Mouse (Mus musculus) lung, postnatal 4 days (tissue): Measurements from ENCODE around the gene H3f3b.

ENCODE experiments used
- DNase-seq, 2 experiments: peaks; one replicate each; pipeline ENCODE4 v3.0.0; 2021

H3f3b gene

DNA sequence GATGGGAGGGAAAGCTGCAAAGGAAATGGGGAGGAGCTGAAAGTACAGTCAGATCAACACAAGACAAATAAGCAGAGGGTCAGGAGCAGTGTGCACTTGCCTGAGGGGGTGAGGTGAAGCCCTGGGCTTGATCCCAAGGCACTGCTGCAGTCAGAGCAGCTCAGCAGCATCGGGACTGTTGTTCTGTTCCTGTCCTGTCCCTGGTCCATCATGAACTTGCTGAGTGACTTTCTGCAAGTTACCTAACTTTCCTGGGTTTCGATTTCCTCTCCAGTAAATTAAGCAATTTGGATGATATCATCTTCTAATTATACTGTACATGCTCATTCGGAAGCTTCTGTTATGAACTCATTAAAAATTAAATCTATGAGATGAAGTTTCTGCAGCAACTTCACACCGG is at the start of gene H3f3b:
Gene H3f3b (minus strand): TSS at position 207 of the 400 bp plus-strand sequence.
- DNase-seq: no peak

DNA sequence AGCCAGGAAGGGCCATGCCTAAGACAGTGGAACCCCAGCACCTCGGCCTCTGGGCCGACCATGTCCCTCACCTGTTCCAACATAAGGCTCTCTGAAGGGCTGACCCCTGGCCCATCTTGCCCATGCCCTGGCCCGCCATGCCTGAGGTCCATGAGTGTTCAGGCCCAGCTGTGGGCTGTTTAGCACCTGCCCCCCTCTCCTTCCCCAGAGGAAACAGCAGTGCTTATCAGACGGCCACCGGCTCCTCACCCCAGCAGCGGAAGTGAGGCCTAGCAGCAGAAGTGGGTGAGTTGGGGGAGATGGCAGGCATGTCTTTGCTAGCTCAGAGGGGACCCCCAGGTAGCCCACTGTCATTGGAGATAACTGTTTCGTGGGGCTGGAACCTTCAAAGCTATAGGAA is 49.1 kb upstream of the H3f3b start:
- no peak for DNase-seq

DNA sequence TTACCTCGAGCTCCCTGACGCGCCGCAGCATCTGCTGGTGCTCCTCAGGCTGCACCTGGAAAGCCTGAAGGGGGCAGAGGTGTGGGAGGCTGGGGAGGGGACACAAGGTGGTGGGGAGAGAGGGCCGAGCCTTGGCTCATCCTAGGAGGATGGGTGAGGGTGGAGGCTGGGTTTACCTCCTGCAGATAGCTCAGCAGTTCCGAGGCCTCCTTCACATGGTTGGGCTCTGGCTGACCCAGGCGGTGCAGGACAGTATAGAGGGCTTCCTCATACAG is 48.4 kb upstream of the H3f3b start:
- DNase-seq: no peak

DNA sequence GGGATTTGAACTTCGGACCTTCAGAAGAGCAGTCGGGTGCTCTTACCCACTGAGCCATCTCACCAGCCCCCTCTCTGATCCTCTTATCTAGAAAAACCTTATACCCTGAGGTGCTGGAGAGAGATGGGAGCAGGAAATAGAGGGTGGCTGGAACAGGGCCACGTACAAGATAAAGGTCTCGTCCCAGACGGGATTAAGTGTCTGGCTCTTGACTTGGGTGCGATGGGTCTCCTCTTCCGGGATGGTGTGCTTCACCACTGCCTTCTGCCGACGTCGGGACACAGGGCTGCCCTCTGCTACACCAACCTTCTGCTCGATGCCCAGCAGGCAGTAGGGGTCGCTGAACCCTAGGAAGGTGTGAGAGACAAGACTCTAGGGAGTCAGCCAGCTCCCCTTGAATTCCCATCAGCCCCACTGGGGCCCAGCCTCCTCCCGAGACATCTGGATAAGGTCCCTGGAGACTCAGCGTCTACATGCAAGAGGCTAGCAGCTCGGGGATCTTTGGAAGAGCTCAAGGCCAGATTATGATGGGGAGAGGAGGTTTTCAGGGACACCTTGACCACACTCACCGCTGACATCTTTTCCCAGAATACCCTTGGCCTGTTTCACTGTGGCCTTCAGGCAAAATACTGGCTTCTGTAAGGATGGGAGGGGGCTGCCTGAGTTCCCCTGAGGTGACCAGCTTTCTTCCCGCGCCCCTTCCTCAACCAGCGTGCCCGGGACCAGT is 47.9 kb upstream of the H3f3b start:
- no peak for DNase-seq

DNA sequence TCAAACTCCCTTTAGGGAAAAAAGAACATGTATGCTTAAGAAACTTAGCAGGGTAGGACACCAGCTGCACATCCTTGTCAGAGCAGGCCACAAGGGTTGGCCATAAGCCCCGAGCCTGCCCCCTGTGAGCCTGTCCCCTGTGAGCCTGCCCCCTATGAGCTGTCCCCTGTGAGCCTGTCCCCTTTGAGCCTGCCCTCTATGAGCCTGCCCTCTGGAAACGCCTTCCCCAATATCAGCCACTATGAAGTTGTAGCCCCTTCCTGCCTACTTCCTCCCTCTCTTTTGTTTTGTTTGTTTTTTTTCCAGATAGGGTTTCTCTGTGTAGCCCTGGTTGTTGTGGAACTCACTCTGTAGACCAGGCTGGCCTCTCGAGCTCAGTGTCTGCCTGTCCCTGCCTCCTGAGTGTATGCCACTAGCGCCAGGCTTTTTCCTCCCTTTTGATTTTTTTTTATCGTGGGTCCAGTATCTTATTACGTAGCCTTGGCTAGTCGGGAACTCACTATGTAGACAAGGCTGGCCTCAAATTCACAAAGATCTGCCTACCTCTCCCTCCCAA is 46.8 kb upstream of the H3f3b start:
- DNase-seq: no peak

DNA sequence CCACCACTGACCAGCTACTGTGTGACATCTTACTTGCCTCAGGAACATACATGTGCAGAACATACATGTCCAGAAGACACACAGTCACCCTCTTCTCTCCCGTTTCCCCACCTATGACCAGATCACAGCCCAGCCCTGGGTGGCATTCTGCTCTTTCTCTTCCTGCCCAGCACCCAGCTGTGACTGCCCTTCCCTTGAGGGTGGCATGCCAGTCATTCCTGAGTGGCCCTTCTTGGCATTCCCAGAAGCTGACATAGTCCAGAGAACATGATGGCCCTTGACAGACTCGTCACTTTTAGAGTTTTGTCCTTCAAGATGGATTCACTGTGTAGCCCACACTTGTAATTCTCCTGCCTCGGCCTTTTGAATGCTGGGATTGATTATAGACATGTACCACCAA is 44.8 kb upstream of the H3f3b start:
- peak; percentile 53 to 74 for DNase-seq

DNA sequence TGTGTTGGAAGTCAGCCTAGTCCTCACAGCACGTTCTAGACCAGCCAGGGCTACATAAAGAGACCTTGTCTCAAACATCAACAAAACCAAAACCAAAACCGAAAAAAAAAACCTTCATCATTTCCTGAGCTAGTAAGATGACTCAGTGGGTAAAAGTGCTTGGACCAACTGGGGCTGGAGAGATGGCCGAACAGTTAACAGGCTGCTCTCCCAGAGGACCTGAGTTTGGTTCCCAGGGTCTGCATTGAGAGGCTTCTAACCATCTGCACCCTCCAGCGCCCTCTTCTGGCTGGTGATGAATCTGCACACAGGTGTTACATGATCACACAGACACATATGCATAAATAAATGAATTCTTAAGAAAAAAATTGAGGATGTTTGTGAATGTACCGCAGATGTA is 43.7 kb upstream of the H3f3b start:
- peak in 1 of 2 experiments; percentile 52 for DNase-seq

DNA sequence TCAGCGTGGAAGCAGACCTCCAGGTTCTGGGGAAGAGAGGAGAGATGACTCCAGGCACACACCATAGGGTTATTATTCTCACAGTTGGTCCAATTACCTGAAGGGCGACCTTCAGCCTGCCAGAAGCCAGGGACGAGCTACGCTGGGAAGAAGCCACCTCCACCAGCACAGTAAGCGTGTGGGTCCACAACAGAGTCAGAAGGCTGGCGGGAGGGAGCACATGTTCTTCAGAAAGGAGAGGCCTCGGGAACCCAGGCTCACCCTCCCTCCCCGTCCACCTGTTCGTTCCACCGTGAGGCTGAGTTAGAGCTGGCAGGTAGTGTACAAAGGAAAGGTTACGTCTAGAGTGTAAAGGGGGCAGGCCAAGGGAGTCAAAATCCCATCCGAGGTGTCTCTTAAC is 37.6 kb upstream of the H3f3b start:
- DNase-seq: no peak

DNA sequence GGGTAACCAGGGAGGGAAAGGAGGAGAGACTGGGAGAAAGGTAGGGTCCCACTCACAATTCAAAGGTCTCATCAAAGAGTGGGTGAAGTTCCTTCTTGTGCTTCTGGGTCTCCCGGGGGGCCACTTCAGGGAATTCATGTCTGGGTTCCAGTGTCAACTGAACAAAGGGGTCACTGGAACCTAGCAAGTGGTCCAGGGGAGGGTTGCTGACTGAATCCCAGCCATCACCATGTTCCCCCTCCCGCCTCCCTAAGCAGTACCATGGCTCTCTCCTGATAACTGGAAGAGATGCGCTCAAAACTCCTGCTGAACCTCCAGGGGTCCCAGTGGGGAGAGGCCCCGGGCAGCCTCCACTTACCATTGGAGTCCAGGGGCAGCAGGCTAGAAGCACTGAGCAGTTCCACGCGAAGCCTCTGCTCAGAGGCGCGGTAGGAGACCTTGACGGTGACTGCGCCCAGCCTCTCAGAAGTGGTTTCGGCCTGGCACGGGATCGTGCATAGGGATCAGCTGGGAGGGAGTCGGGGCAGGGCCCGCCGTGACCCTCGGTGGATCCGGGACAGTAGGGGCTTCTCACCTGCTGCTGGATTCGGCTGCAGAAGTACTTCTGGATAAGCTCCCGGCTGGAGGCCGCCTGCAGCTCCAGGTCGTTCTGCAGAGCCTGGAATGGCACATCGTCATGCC is 36.6 kb upstream of the H3f3b start:
- no peak for DNase-seq

DNA sequence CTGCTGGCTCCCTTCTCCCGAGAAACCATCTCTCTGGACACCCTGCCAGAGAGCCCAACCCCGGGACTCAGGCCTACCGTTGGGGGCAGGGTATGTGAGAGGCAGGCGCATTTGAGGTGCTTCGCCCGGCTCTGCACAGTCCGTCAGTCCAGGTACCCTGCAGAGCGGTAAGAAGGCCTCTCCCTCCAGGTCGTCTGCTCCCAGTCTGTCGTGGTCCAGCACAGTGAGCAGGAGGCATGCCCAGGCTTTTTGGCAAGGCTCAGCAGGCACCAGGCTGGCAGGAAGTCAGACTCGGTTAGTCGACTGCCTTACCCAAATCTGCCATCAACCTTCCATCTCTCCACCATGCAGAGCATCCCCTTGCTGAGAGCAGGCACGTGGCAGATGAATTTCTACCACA is 35.8 kb upstream of the H3f3b start:
- no peak for DNase-seq

DNA sequence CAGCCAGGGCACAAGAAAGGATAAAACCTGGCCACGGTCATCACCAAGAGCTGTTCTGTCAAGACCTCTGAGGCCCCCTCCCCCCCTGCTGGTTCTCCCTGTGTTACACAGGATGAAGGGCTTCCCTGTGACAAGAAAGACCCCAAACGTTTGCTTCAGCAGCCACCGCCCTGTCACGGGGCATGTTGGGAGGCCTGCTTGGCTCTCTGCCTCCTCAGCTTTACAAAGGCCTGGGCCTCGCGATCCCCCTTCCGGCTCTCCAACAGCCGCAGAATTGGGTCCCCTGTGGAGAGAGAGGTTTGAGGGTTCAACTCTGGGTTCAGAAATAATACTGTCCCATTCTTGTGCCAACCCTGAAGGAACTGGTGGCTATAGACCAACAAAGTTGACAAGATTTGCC is 34.8 kb upstream of the H3f3b start:
- no peak for DNase-seq

DNA sequence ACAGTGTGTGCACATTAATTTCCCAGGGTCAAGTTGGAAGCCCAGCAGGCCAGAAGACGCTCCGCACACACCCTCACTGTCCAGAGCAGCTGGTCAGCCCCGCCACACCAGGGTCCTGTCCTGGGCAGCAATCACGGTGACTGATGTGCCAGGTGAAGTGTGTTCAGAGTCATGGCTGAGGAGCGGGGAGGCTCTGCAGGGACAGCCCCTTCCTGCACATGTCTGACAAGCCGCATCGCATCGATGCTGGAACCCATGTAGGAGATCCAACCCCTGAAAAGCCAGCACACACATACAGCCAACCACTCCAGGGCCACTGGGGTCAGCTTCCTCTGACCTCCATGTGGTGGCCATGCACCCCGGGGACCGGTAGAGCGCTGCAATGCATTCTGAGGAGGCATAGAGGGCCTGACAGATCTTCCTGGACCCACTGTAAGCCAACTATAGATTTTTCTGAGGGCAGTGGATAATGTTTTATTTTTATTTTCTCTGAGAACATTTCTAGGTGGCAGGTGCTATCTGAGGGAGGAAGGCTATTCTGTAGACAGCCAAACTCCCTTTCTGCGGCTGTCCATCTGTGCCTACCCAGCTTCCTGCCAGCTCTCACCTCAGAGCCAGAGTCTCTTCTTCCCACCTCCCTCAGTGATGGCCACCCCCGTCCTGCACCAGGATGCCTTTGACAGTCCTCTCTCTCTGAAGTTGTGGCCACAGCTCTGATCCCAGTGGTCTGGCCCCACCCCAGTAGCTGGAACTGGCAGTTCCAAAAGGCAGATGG is 34.1 kb upstream of the H3f3b start:
- no peak for DNase-seq

DNA sequence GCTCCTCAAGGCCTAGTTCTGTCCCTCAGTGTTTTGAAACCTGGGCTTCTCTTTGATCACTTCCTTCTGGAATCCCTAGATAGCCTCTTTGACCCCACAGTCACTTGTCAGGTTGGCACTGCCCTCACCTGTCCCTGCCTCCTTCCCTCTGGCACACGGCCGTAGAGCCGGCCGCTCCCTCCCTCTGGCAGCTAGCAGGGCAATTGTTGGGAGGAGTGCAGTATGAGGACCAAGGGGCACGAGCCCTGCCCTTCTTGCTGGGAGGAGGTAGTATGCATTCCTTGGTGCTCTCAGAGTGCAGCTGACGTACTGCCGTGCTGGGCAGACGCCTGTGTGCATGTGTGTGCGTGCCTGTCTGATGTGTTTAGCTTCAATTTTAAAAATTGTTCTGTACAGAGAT is 32.8 kb upstream of the H3f3b start:
- peak; percentile 72 to 89 for DNase-seq

DNA sequence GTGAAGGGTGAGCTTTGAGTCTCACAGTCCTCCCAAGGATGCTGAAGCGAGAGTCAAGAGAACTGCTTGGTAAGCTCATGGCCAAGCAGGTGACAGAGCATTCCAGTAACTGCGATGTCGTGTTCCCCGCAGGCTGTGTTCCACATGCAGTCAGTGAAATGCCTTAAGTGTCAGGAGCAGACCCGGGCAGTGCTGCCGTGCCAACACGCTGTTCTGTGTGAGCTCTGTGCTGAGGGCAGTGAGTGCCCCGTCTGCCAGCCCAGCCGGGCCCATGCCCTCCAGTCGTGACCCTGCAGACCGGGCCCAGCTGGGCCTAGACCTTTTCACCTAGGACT is 31.9 kb upstream of the H3f3b start:
- DNase-seq: no peak

DNA sequence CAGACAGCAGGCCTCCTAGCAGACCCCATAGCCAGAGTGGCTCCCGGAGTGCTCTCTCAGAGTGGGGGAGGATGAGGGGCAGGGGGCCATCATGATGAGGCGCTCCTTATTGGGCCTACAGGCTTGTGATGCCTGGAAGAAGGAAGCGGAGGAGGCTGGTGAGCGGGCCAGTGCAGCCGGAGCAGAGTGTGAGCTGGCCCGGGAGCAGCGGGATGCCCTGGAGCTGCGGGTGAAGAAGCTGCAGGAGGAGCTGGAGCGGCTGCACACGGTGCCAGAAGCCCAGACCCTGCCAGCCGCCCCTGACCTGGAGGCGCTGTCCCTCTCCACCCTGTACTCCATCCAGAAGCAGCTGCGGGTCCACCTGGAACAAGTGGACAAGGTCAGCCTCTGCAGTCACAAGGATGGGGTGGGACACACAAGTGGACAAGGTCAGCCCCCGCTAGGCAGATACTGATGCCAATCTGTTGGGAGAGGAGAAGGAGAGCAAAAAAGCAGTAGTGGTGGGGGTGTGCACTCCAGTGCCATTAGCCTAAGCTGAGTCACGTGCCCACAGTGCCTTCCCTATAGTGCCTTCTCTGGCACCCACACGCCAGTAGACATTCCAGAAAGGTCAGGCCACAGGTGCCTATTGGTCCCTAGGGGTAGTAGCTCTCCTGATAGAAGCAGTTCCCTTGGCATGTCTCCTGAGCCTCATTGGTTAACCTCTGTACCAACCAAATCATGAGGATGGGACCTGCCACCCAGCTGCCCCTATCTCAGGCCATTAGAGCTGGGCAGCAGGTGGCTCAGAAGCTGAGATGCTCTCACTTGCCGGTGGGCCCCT is 31.3 kb upstream of the H3f3b start:
- DNase-seq: no peak

DNA sequence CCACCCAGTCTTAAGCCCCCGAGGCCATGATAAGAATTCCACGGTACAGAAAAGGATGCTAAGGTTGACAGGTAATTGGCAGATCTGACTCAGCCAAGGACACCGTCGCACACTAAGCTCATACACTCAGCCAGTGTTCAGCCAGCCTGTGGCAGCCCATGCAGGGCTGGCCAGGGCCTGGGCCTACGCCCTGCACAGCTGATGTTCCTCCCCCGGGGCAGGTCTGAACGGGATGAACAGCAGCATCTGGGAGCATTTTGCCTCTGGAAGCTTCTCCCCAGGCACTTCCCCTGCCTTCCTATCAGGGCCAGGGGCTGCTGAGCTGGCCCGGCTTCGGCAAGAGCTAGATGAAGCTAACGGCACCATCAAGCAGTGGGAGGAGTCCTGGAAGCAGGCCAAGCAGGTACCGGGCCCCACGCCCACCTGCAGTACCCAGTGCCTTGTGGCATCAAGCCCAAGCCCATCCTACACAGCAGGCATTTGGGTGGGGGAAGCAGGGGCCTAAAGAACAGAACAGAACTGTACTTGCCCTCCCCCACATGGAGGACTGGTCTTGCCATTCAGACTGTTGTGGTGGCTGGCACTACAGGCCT is 30.4 kb upstream of the H3f3b start:
- no peak for DNase-seq

DNA sequence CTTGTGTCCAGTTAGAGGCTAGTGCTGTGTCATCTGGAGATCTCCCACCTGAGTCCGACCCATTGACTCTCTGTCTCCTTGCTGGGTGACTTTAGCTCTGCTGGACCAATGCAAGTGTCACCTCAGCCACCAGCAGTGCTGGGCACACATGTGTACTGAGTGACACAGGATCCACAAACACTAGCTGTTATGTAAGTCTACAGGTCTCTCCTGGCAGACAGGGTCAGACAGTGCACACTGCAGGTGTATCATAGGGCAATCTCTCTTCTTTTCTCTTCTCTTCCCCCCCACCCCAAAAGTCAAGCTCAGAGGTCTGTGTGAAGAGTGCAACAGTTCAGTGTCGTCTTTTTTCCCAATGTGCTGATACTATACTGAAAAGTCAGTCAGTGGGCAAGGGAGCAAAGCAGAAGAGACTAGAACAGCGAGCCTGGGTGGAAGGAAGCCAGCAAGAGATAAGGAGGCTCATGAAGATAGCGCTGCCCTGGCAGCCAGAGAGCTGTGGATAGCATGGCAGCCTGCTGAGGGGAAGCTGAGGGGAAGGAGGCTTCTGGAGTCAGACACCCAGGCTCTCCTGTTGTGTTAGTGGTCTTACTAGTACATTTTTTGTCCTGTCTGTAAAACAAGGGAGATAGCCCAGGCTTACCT is 29.6 kb upstream of the H3f3b start:
- no peak for DNase-seq

DNA sequence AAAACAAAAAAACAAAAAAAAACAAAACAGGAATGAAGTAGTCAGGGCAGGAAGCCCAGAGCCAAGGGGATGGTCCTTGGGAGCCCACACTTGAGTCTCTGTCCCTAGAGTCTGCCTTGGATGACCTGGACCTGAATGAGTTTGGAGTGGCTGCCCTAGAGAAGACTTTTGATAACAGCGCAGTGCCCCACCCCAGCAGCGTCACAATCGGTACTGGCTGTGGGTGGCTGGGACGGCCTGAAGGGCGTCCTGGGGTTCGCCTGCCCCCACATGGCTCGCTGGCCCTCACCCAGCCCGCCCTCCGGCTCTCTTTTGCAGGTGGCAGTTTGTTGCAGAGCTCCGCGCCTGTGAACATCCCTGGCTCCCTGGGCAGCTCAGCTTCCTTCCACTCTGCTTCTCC is 28.1 kb upstream of the H3f3b start:
- no peak for DNase-seq

DNA sequence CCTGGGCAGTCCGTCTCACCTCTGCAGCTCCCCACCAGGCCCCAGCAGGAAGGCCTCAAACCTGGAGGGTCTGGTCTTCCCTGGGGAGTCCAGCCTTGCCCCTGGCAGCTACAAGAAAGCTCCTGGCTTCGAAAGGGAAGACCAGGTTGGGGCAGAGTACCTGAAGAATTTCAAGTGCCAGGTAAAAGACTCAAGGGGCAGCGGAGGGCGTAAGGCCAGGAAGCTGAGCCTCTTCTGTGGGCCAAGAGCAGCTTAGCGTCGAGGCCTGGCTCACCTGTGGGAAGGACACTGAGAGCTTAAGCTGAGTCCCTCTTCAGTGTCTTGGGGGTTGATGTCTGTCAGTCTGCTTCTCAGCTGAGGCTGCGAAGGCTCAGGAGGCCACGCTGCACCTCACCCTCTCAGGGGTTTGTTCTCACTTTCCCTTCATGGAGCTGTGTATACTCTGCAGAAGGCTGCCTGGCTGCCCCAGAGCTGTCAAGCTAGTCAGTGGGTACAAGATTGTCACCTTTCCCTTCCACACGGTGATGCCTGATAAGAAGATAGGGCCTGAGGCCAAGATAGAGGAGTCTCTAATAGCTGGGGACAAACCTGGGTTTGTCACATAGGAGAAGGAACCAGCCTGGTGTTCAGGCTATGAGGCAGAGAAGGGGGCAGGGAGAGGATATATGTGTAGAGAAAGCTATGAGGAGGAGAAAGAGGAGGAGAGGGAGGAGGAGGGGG is 25.9 kb upstream of the H3f3b start:
- peak; percentile 72 to 86 for DNase-seq

DNA sequence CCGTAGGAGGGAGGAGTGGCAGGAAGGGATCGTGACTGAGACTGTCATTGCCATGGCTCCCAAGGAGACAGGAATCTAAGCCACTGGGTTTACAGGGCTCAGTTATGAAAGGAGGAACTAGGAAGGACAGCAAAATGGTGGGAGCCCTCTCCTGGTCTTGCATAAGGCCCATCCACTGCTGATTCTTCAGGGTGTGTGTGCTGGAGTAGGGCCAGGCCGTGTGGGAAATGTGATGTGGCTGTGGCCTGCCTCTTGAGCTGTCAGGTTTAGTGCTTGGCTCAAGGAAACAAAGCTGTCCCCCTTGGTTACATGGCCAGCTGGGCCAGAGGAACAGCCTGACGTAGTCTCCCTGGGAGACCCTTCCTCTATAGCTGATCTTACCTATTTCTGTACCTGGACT is 22.4 kb upstream of the H3f3b start:
- DNase-seq: peak; percentile 53 to 67

DNA sequence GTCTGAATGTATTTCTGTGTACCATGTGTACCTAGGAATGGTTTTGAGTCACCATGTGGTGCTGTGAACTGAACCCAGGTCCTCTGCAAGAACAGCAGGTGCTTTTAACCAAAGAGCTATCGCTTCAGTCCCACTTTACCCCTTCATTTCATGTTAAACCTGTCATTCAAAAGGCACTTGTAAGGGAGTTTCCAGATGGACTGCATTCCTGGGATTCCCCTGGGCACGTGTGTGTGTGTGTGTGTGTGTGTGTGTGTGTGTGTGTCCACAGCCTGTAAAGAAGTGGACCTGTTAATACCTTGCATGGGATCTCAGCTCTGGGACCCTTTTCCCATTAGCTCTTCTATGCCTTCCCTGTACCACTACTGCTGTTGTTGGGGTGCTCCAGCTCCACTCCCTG is 21.8 kb upstream of the H3f3b start:
- peak in 1 of 2 experiments; percentile 58 for DNase-seq

DNA sequence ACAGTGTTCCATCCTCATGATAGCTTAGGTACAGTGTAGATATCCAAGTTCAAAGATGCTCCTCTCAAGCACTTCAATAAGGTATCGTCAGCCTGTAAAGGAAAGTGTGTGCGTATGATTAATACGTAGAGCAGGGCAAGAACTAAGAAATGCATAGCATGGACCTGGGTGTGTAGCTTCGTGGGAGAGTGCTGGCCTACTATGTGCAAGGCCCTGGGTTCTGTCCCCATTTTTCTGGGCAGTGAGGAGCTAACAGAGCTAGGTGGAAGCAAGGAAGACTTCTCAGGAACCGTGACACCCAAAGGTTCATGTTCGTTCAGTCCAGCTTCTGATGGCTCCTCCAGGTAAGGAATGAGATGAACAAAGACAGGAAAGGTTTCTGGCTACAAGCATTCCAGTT is 17.4 kb upstream of the H3f3b start:
- no peak for DNase-seq
